Mouse (Mus musculus): ENCODE data around the gene Olfr484. TPM values are rescaled to one million over a fixed set of nuclear protein-coding genes. Genes with fewer than 3 reads are reported as not detected.
"Not testable (repeated sequence)": the region's sequence is repeated elsewhere in the genome, so short reads cannot be mapped to it uniquely, and the experiment has no call there.

The Olfr484 gene
- total RNA-seq (2014; fragmentation: Nextera tagmentation), result not detected in 2 replicates
- total RNA-seq (2017), result not detected in 2 replicates

DNA sequence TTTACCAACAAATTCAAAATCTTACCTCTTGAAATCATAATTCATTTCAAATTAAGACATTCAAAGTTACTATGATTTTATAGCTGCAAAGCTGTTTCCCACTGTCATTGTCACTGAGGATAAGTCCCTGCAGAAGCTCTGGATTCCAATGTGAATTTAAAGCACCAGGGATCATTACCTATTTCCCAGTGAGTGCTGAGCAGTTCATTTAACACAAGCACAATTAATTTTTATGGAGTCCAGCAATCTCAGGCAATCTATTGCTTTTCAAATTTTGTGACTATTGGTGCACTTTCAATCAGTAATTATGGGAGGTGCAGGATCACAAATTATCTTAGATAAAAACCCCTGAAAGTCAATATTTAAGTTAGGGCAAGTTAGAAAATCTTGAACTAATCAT lies at the start of gene Olfr484:
Gene Olfr484, minus strand, starts transcription at position 101 of the 400 bp plus-strand sequence.
- ATAC-seq (replicated peaks; ENCODE audit: poor library complexity, severe bottlenecking), result no peak

DNA sequence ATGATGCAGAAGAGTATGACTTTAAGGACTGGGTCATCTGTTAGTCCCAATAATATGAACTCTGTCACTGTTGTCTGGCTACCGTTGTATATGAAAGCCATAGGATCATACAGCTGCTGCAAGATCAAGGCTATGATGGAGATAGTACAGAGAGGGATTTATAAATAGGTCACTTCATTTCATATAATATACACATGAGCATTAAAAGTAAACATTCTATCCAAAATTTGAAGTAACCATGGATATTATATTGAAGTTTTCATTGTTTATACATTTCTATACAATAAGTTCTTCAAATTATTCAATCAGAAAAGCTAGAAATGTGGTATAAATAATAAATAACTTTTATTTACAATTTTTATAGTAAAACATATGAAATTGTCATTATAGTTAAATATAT lies 45.4 kb upstream of the Olfr484 start, which contains the start of gene Olfr486:
Gene Olfr486, minus strand, starts transcription at position 101 of the 400 bp plus-strand sequence.
- not testable (repeated sequence) for ATAC-seq (replicated peaks; ENCODE audit: poor library complexity, severe bottlenecking)

DNA sequence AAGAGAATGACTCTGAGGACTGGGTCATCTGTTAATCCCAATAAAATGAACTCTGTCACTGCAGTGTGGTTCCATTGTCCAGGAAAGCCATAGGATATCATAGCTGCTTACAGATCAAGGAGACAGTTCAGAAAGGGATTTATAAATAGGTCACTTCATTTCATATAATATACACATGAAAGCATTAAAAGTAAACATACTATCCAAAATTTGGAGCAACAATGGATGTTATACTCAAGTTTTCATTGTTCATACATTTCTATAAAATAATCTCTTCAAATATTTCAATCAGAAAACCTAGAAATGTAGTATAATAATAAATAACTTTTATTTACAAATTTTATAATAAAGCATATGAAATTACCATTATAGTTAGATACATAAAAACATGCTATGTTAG lies 32.5 kb upstream of the Olfr484 start, which contains the start of gene Olfr485:
Gene Olfr485, minus strand, starts transcription at position 101 of the 400 bp plus-strand sequence.
- no peak for ATAC-seq (replicated peaks; ENCODE audit: poor library complexity, severe bottlenecking)

DNA sequence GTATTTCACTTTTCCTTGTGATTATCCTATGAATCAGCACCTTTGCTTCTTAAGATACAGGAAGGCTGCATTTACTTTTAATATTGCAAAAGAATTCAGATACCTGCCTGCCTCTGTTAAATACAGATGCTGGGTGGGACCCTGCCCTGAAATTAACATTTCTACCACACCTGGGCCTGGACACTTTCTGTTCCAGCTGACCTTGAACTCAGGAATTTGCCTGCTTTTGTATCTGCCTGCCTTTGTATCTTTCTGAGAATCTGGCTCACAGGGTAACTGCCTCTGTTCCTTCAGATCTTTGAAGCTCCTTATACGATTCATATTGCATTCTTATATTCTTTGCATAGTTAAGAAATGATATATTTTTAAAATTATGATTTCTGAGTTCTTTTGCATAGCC lies 5.8 kb downstream of the Olfr484 start:
- no peak for ATAC-seq (replicated peaks; ENCODE audit: poor library complexity, severe bottlenecking)

DNA sequence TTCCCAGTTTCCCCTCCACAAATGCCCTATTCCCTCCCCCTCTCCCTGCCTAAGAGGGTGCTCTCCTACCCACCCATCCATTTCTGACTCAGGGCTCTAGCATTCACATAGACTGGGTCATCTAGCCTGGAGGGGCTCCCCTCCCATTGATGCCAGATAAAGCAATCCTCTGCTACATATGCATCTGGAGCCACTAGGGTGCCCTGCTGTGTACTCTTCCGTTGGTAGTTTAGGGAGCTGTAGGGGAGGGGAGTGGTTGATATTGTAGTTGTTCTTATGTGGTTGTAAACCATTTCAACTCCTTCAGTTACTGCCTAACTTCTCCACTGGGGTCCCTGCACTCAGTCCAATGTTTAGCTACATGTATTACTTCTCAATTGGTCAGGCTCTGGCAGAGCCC lies 6.6 kb downstream of the Olfr484 start:
- no peak for ATAC-seq (replicated peaks; ENCODE audit: poor library complexity, severe bottlenecking)

DNA sequence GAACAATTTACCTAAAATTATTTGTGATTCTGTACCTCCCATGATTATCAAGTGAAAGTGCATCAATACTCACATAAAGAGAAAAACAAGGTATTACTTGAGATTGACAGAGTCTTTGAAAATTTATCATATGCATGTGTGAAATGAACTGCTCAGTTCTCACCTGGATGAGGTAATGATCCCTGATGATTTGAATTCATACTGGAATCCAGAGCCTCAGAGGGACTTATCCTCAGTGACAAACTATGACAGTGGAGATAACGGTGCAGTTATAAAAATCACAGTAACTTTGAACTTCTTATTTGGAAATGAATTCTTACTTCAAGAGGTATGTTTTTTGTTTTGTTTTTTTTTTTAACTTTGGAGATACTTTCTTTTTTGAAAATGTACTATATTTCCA lies 26.7 kb downstream of the Olfr484 start, which contains the start of gene Olfr483:
Gene Olfr483, plus strand, starts transcription at position 301 of the 400 bp plus-strand sequence.
- no peak for ATAC-seq (replicated peaks; ENCODE audit: poor library complexity, severe bottlenecking)

DNA sequence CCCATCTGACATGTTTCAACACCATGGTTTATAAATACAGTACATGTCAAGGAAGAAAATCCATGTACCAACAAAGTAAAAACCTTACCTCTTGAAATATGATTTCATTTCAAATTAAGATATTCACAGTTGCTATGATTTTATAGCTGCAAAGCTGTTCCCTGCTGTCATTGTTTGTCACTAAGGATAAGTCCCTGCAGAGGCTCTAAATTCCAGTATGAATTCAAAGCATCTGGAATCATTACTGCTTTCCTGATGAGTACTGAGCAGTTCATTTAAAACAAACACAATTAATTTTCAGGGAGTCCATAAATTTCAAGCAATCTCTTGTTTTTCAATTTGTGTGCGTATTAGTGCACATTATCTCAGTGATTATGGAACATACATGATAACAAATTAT lies 29.8 kb downstream of the Olfr484 start, which contains the start of gene Olfr482:
Gene Olfr482, minus strand, starts transcription at position 101 of the 400 bp plus-strand sequence.
- ATAC-seq (replicated peaks; ENCODE audit: poor library complexity, severe bottlenecking), result no peak

DNA sequence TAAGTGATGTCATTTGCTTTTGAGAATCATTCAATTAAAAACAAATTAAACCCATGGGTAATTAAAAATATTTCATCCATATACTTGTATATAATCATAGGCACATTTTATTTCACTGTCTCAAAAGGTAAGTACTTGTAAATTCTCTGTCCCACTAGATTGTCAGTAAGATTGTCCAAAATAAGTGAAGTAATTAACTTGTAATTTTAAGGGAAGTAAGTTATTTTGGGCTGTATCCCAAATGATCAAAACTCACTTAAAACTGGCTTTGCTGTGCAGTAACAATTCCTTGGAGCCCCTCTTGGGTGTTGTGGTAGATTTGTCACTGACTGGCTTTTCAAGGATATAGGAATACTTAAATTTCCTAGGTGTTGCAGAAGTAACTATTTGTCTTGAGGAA lies 47.7 kb downstream of the Olfr484 start, which contains the start of gene Olfr481:
Gene Olfr481, plus strand, starts transcription at position 301 of the 400 bp plus-strand sequence.
- no peak for ATAC-seq (replicated peaks; ENCODE audit: poor library complexity, severe bottlenecking)

Other genes with a start within 250 kb of the Olfr484 start
- not detected in 2 replicates for gene Olfr472, start 229.5 kb downstream of the Olfr484 start, total RNA-seq (2014; fragmentation: Nextera tagmentation)
- 0.05 TPM in 1 of 2 replicates, not detected in the other for gene Olfr472, start 229.5 kb downstream of the Olfr484 start, total RNA-seq (2017)
- not detected in 2 replicates for gene Olfr473, start 197.0 kb downstream of the Olfr484 start, total RNA-seq (2014; fragmentation: Nextera tagmentation)
- not detected in 2 replicates for gene Olfr473, start 197.0 kb downstream of the Olfr484 start, total RNA-seq (2017)
- gene Olfr474, start 172.8 kb downstream of the Olfr484 start, total RNA-seq (2014; fragmentation: Nextera tagmentation), result not detected in 2 replicates
- not detected in 2 replicates for gene Olfr474, start 172.8 kb downstream of the Olfr484 start, total RNA-seq (2017)
- gene Olfr476, start 162.6 kb downstream of the Olfr484 start, total RNA-seq (2014; fragmentation: Nextera tagmentation), result not detected in 2 replicates
- gene Olfr476, start 162.6 kb downstream of the Olfr484 start, total RNA-seq (2017), result not detected in 2 replicates
- gene Olfr477, start 140.8 kb downstream of the Olfr484 start, total RNA-seq (2014; fragmentation: Nextera tagmentation), result not detected in 2 replicates
- not detected in 2 replicates for gene Olfr477, start 140.8 kb downstream of the Olfr484 start, total RNA-seq (2017)
- gene Olfr478, start 93.5 kb downstream of the Olfr484 start, total RNA-seq (2014; fragmentation: Nextera tagmentation), result not detected in 2 replicates
- gene Olfr478, start 93.5 kb downstream of the Olfr484 start, total RNA-seq (2017), result not detected in 2 replicates
- gene Olfr479, start 76.8 kb downstream of the Olfr484 start, total RNA-seq (2014; fragmentation: Nextera tagmentation), result not detected in 2 replicates
- not detected in 2 replicates for gene Olfr479, start 76.8 kb downstream of the Olfr484 start, total RNA-seq (2017)
- not detected in 2 replicates for gene Olfr480, start 60.1 kb downstream of the Olfr484 start, total RNA-seq (2014; fragmentation: Nextera tagmentation)
- gene Olfr480, start 60.1 kb downstream of the Olfr484 start, total RNA-seq (2017), result not detected in 2 replicates
- not detected in 2 replicates for gene Olfr481, start 47.6 kb downstream of the Olfr484 start, total RNA-seq (2014; fragmentation: Nextera tagmentation)
- not detected in 2 replicates for gene Olfr481, start 47.6 kb downstream of the Olfr484 start, total RNA-seq (2017)
- gene Olfr482, start 29.9 kb downstream of the Olfr484 start, total RNA-seq (2014; fragmentation: Nextera tagmentation), result not detected in 2 replicates
- 0.10 TPM in 1 of 2 replicates, not detected in the other for gene Olfr482, start 29.9 kb downstream of the Olfr484 start, total RNA-seq (2017)
- gene Olfr483, start 26.6 kb downstream of the Olfr484 start, total RNA-seq (2014; fragmentation: Nextera tagmentation), result not detected in 2 replicates
- not detected in 2 replicates for gene Olfr483, start 26.6 kb downstream of the Olfr484 start, total RNA-seq (2017)
- not detected in 2 replicates for gene Olfr485, start 32.4 kb upstream of the Olfr484 start, total RNA-seq (2014; fragmentation: Nextera tagmentation)
- gene Olfr485, start 32.4 kb upstream of the Olfr484 start, total RNA-seq (2017), result not detected in 2 replicates
- gene Olfr486, start 45.3 kb upstream of the Olfr484 start, total RNA-seq (2014; fragmentation: Nextera tagmentation), result not detected in 2 replicates
- gene Olfr486, start 45.3 kb upstream of the Olfr484 start, total RNA-seq (2017), result not detected in 2 replicates
- gene Olfr487, start 87.2 kb upstream of the Olfr484 start, total RNA-seq (2014; fragmentation: Nextera tagmentation), result not detected in 2 replicates
- not detected in 2 replicates for gene Olfr487, start 87.2 kb upstream of the Olfr484 start, total RNA-seq (2017)
- gene Olfr488, start 130.9 kb upstream of the Olfr484 start, total RNA-seq (2014; fragmentation: Nextera tagmentation), result not detected in 2 replicates
- not detected in 2 replicates for gene Olfr488, start 130.9 kb upstream of the Olfr484 start, total RNA-seq (2017)
- gene Olfr490, start 161.5 kb upstream of the Olfr484 start, total RNA-seq (2014; fragmentation: Nextera tagmentation), result not detected in 2 replicates
- gene Olfr490, start 161.5 kb upstream of the Olfr484 start, total RNA-seq (2017), result not detected in 2 replicates
- not detected in 2 replicates for gene Olfr491, start 186.0 kb upstream of the Olfr484 start, total RNA-seq (2014; fragmentation: Nextera tagmentation)
- gene Olfr491, start 186.0 kb upstream of the Olfr484 start, total RNA-seq (2017), result not detected in 2 replicates
- gene Olfr492, start 196.2 kb upstream of the Olfr484 start, total RNA-seq (2014; fragmentation: Nextera tagmentation), result not detected in 2 replicates
- not detected in 2 replicates for gene Olfr492, start 196.2 kb upstream of the Olfr484 start, total RNA-seq (2017)
- not detected in 2 replicates for gene Olfr493, start 219.5 kb upstream of the Olfr484 start, total RNA-seq (2014; fragmentation: Nextera tagmentation)
- not detected in 2 replicates for gene Olfr493, start 219.5 kb upstream of the Olfr484 start, total RNA-seq (2017)
- gene Olfr494, start 237.9 kb upstream of the Olfr484 start, total RNA-seq (2014; fragmentation: Nextera tagmentation), result not detected in 2 replicates
- gene Olfr494, start 237.9 kb upstream of the Olfr484 start, total RNA-seq (2017), result not detected in 2 replicates

Measured in granulocyte monocyte progenitor cell, adult 5-6 weeks (primary cell).